Mouse (Mus musculus) cerebellum, adult 11 months (tissue): Measurements from ENCODE around the gene Fam114a1.
A peak's percentile ranks its signal among the peaks of the same experiment; 100 is the strongest.

Experiments used
- DNase-seq: peaks from one replicate; pipeline ENCODE4 v3.0.0; 2022

Gene Fam114a1

GRCm38 (mm10) chr5:65006011-65006491 lies 36.2 kb downstream of the Fam114a1 start:
- DNase-seq: no peak

GRCm38 (mm10) chr5:65011901-65012573 lies 42.2 kb downstream of the Fam114a1 start:
- no peak for DNase-seq

GRCm38 (mm10) chr5:65015508-65015907 lies 45.6 kb downstream of the Fam114a1 start:
- no peak for DNase-seq

GRCm38 (mm10) chr5:65019109-65019508 lies 49.2 kb downstream of the Fam114a1 start:
- no peak for DNase-seq

GRCm38 (mm10) chr5:65019823-65020222 lies 50.0 kb downstream of the Fam114a1 start:
- DNase-seq: peak; percentile 85

GRCm38 (mm10) chr5:65022006-65022405 lies 52.1 kb downstream of the Fam114a1 start:
- no peak for DNase-seq

- DNase-seq: no peak
Measured at GRCm38 (mm10) chr5:65024641-65025040, 54.8 kb downstream of the Fam114a1 start.

- no peak for DNase-seq
Measured at GRCm38 (mm10) chr5:65025916-65026315, 56.0 kb downstream of the Fam114a1 start.

- no peak for DNase-seq
Measured at GRCm38 (mm10) chr5:65026776-65027175, 56.9 kb downstream of the Fam114a1 start.

GRCm38 (mm10) chr5:65028019-65028418 lies 58.1 kb downstream of the Fam114a1 start:
- no peak for DNase-seq

GRCm38 (mm10) chr5:65036597-65036996 lies 66.7 kb downstream of the Fam114a1 start:
- DNase-seq: no peak

GRCm38 (mm10) chr5:65038305-65038704 lies 68.4 kb downstream of the Fam114a1 start:
- no peak for DNase-seq

- no peak for DNase-seq
Measured at GRCm38 (mm10) chr5:65038811-65039571, 69.1 kb downstream of the Fam114a1 start.

GRCm38 (mm10) chr5:65040463-65040862 lies 70.6 kb downstream of the Fam114a1 start:
- DNase-seq: no peak

- no peak for DNase-seq
Measured at GRCm38 (mm10) chr5:65043407-65043895, 73.6 kb downstream of the Fam114a1 start.

GRCm38 (mm10) chr5:65045642-65046370 lies 75.9 kb downstream of the Fam114a1 start:
- peak; percentile 69 for DNase-seq

GRCm38 (mm10) chr5:65046442-65047284 lies 76.8 kb downstream of the Fam114a1 start:
- no peak for DNase-seq

GRCm38 (mm10) chr5:65047285-65047855 lies 77.5 kb downstream of the Fam114a1 start:
- no peak for DNase-seq

- DNase-seq: no peak
Measured at GRCm38 (mm10) chr5:65049880-65050279, 80.0 kb downstream of the Fam114a1 start.

- no peak for DNase-seq
Measured at GRCm38 (mm10) chr5:65051513-65051912, 81.6 kb downstream of the Fam114a1 start.

GRCm38 (mm10) chr5:65057596-65057995 lies 87.7 kb downstream of the Fam114a1 start:
- no peak for DNase-seq

- DNase-seq: no peak
Measured at GRCm38 (mm10) chr5:65059806-65060205, 89.9 kb downstream of the Fam114a1 start.
